Mouse (Mus musculus): ENCODE data around the gene Tssc4. TPM values are rescaled to one million over a fixed set of nuclear protein-coding genes. Genes with fewer than 3 reads are reported as not detected.

Tssc4 gene
- polyA plus RNA-seq, 1 experiment from 2014 or later: 59.8 TPM

- no peaks in the 10 kb centered on the region for H3K9me3 ChIP-seq (replicated peaks; ENCODE audit: control insufficient read depth, low read length)
- H3K36me3 ChIP-seq (replicated peaks; ENCODE audit: control insufficient read depth, insufficient read depth, low read depth, low read length): no peaks in the 10 kb centered on the region
- no peak overlapping the region for H3K27ac ChIP-seq (replicated peaks; ENCODE audit: low read depth, low read length)
- H3K27me3 ChIP-seq (ENCODE audit: control insufficient read depth, insufficient read depth, low read length): no peaks in the 10 kb centered on the region
- no peak for ATAC-seq (replicated peaks; ENCODE audit: insufficient number of reproducible peaks, low FRiP score, low TSS enrichment, low read depth)
- H3K4me3 ChIP-seq (ENCODE audit: low read depth, low read length): no peak overlapping the region
- no peak for DNase-seq (ENCODE audit: low spot score)
- H3K4me2 ChIP-seq (ENCODE audit: low read depth, low read length): no peak overlapping the region
- no peak overlapping the region for H3K9ac ChIP-seq (replicated peaks; ENCODE audit: low read length)
- 76% methylated on average over 2 of the region's 2 CpGs for WGBS
- no peaks in the 10 kb centered on the region for H3K4me1 ChIP-seq (ENCODE audit: control insufficient read depth, insufficient read depth, low read length)
Observed at GRCm38 (mm10) chr7:143077351-143077750, 8.3 kb downstream of the Tssc4 start.

- DNase-seq (ENCODE audit: low spot score) (no peak), ATAC-seq (replicated peaks; ENCODE audit: insufficient number of reproducible peaks, low FRiP score, low TSS enrichment, low read depth) (no peak)
- no peak overlapping the region for H3K9ac ChIP-seq (replicated peaks; ENCODE audit: low read length)
- no peaks in the 10 kb centered on the region; the same call in 1 of the 2 replicates for H3K4me1 ChIP-seq (ENCODE audit: control insufficient read depth, insufficient read depth, low read length)
- H3K27ac ChIP-seq (replicated peaks; ENCODE audit: low read depth, low read length): no peak overlapping the region
- 68% methylated on average over 6 of the region's 6 CpGs for WGBS
- H3K9me3 ChIP-seq (replicated peaks; ENCODE audit: control insufficient read depth, low read length): no peaks in the 10 kb centered on the region
- H3K27me3 ChIP-seq (ENCODE audit: control insufficient read depth, insufficient read depth, low read length): no peaks in the 10 kb centered on the region
- no peaks in the 10 kb centered on the region for H3K36me3 ChIP-seq (replicated peaks; ENCODE audit: control insufficient read depth, insufficient read depth, low read depth, low read length)
- H3K4me2 ChIP-seq (ENCODE audit: low read depth, low read length): no peak overlapping the region
- no peak overlapping the region for H3K4me3 ChIP-seq (ENCODE audit: low read depth, low read length)
Observed at GRCm38 (mm10) chr7:143082024-143082423, 13.0 kb downstream of the Tssc4 start.

- H3K4me3 ChIP-seq (ENCODE audit: low read depth, low read length): no peak overlapping the region
- ATAC-seq (replicated peaks; ENCODE audit: insufficient number of reproducible peaks, low FRiP score, low TSS enrichment, low read depth) (no peak), DNase-seq (ENCODE audit: low spot score) (no peak)
- no peaks in the 10 kb centered on the region; the same call in 1 of the 2 replicates for H3K4me1 ChIP-seq (ENCODE audit: control insufficient read depth, insufficient read depth, low read length)
- WGBS: 83% methylated on average over 2 of the region's 2 CpGs
- no peaks in the 10 kb centered on the region for H3K9me3 ChIP-seq (replicated peaks; ENCODE audit: control insufficient read depth, low read length)
- H3K36me3 ChIP-seq (replicated peaks; ENCODE audit: control insufficient read depth, insufficient read depth, low read depth, low read length): no peaks in the 10 kb centered on the region
- no peak overlapping the region for H3K27ac ChIP-seq (replicated peaks; ENCODE audit: low read depth, low read length)
- no peak overlapping the region for H3K9ac ChIP-seq (replicated peaks; ENCODE audit: low read length)
- no peaks in the 10 kb centered on the region for H3K27me3 ChIP-seq (ENCODE audit: control insufficient read depth, insufficient read depth, low read length)
- no peak overlapping the region for H3K4me2 ChIP-seq (ENCODE audit: low read depth, low read length)
Observed at GRCm38 (mm10) chr7:143083708-143084107, 14.7 kb downstream of the Tssc4 start.

- H3K4me1 ChIP-seq (ENCODE audit: control insufficient read depth, insufficient read depth, low read length): no peaks in the 10 kb centered on the region; the same call in 1 of the 2 replicates
- 57% methylated on average over 2 of the region's 2 CpGs for WGBS
- no peaks in the 10 kb centered on the region for H3K9me3 ChIP-seq (replicated peaks; ENCODE audit: control insufficient read depth, low read length)
- H3K27me3 ChIP-seq (ENCODE audit: control insufficient read depth, insufficient read depth, low read length): no peaks in the 10 kb centered on the region
- H3K27ac ChIP-seq (replicated peaks; ENCODE audit: low read depth, low read length): no peak overlapping the region
- H3K9ac ChIP-seq (replicated peaks; ENCODE audit: low read length): peak overlapping the region; percentile 18; the same call in 1 of the 2 replicates
- H3K4me3 ChIP-seq (ENCODE audit: low read depth, low read length): no peak overlapping the region
- DNase-seq (ENCODE audit: low spot score) (peak; percentile 64), ATAC-seq (replicated peaks; ENCODE audit: insufficient number of reproducible peaks, low FRiP score, low TSS enrichment, low read depth) (no peak)
- no peak overlapping the region for H3K4me2 ChIP-seq (ENCODE audit: low read depth, low read length)
- H3K36me3 ChIP-seq (replicated peaks; ENCODE audit: control insufficient read depth, insufficient read depth, low read depth, low read length): no peaks in the 10 kb centered on the region
Observed at GRCm38 (mm10) chr7:143086366-143086765, 17.3 kb downstream of the Tssc4 start.

- no peak overlapping the region for H3K4me2 ChIP-seq (ENCODE audit: low read depth, low read length)
- no peak overlapping the region for H3K27ac ChIP-seq (replicated peaks; ENCODE audit: low read depth, low read length)
- WGBS: 33% methylated on average over 4 of the region's 4 CpGs
Observed at GRCm38 (mm10) chr7:143087070-143087579, 18.1 kb downstream of the Tssc4 start.

GRCm38 (mm10) chr7:143093847-143094246 is 24.8 kb downstream of the Tssc4 start:
- Histone ChIP-seq H3K4me2 (ENCODE audit: low read depth, low read length) (no peak overlapping the region), H3K27me3 (ENCODE audit: control insufficient read depth, insufficient read depth, low read length) (no peaks in the 10 kb centered on the region), H3K4me1 (ENCODE audit: control insufficient read depth, insufficient read depth, low read length) (no peaks in the 10 kb centered on the region), H3K4me3 (ENCODE audit: low read depth, low read length) (no peak overlapping the region), H3K27ac (replicated peaks; ENCODE audit: low read depth, low read length) (no peak overlapping the region), H3K36me3 (replicated peaks; ENCODE audit: control insufficient read depth, insufficient read depth, low read depth, low read length) (no peaks in the 10 kb centered on the region), H3K9ac (replicated peaks; ENCODE audit: low read length) (no peak overlapping the region), H3K9me3 (replicated peaks; ENCODE audit: control insufficient read depth, low read length) (no peaks in the 10 kb centered on the region)
- DNase-seq (ENCODE audit: low spot score): no peak
- whole genome bisulfite sequencing: 80% methylated on average over 3 of the region's 3 CpGs
- no peak for ATAC-seq (replicated peaks; ENCODE audit: insufficient number of reproducible peaks, low FRiP score, low TSS enrichment, low read depth)

More at GRCm38 (mm10) chr7:143087070-143087579, 18.1 kb downstream of the Tssc4 start:
- H3K36me3 ChIP-seq (replicated peaks; ENCODE audit: control insufficient read depth, insufficient read depth, low read depth, low read length): no peaks in the 10 kb centered on the region
- no peak overlapping the region for H3K4me3 ChIP-seq (ENCODE audit: low read depth, low read length)
- H3K9ac ChIP-seq (replicated peaks; ENCODE audit: low read length): peak overlapping the region; percentile 18
- peak; percentile 64 for ATAC-seq (replicated peaks; ENCODE audit: insufficient number of reproducible peaks, low FRiP score, low TSS enrichment, low read depth)
- no peaks in the 10 kb centered on the region; the same call in 1 of the 2 replicates for H3K4me1 ChIP-seq (ENCODE audit: control insufficient read depth, insufficient read depth, low read length)
- no peaks in the 10 kb centered on the region for H3K9me3 ChIP-seq (replicated peaks; ENCODE audit: control insufficient read depth, low read length)
- H3K27me3 ChIP-seq (ENCODE audit: control insufficient read depth, insufficient read depth, low read length): no peaks in the 10 kb centered on the region
- peak; percentile 67 for DNase-seq (ENCODE audit: low spot score)

GRCm38 (mm10) chr7:143094592-143095553 is 25.8 kb downstream of the Tssc4 start, which contains the start of gene Trpm5:
Gene Trpm5, minus strand, starts transcription at chr7:143094642.
- ATAC-seq (replicated peaks; ENCODE audit: insufficient number of reproducible peaks, low FRiP score, low TSS enrichment, low read depth): no peak; the same call in 1 of the 2 replicates
- WGBS: 39% methylated on average over 10 of the region's 10 CpGs

GRCm38 (mm10) chr7:143095554-143095907 is 26.5 kb downstream of the Tssc4 start:
- 56% methylated on average over 1 of the region's 1 CpGs for WGBS
- Histone ChIP-seq H3K27ac (replicated peaks; ENCODE audit: low read depth, low read length) (no peak overlapping the region), H3K9me3 (replicated peaks; ENCODE audit: control insufficient read depth, low read length) (no peaks in the 10 kb centered on the region), H3K4me3 (ENCODE audit: low read depth, low read length) (no peak overlapping the region), H3K36me3 (replicated peaks; ENCODE audit: control insufficient read depth, insufficient read depth, low read depth, low read length) (no peaks in the 10 kb centered on the region), H3K4me2 (ENCODE audit: low read depth, low read length) (no peak overlapping the region), H3K4me1 (ENCODE audit: control insufficient read depth, insufficient read depth, low read length) (no peaks in the 10 kb centered on the region), H3K9ac (replicated peaks; ENCODE audit: low read length) (no peak overlapping the region), H3K27me3 (ENCODE audit: control insufficient read depth, insufficient read depth, low read length) (no peaks in the 10 kb centered on the region)
- ATAC-seq (replicated peaks; ENCODE audit: insufficient number of reproducible peaks, low FRiP score, low TSS enrichment, low read depth): no peak
- no peak for DNase-seq (ENCODE audit: low spot score)

More at GRCm38 (mm10) chr7:143094592-143095553, 25.8 kb downstream of the Tssc4 start, which contains the start of gene Trpm5:
- DNase-seq (ENCODE audit: low spot score): peak; percentile 75
- H3K9ac ChIP-seq (replicated peaks; ENCODE audit: low read length): no peak within 1 kb of the TSS
- H3K27me3 ChIP-seq (ENCODE audit: control insufficient read depth, insufficient read depth, low read length): no peaks in the 10 kb centered on the region
- no peak within 1 kb of the TSS for H3K4me2 ChIP-seq (ENCODE audit: low read depth, low read length)
- no peaks in the 10 kb centered on the region for H3K36me3 ChIP-seq (replicated peaks; ENCODE audit: control insufficient read depth, insufficient read depth, low read depth, low read length)
- no peaks in the 10 kb centered on the region for H3K9me3 ChIP-seq (replicated peaks; ENCODE audit: control insufficient read depth, low read length)
- no peaks in the 10 kb centered on the region for H3K4me1 ChIP-seq (ENCODE audit: control insufficient read depth, insufficient read depth, low read length)
- no peak within 1 kb of the TSS for H3K27ac ChIP-seq (replicated peaks; ENCODE audit: low read depth, low read length)
- H3K4me3 ChIP-seq (ENCODE audit: low read depth, low read length): no peak within 1 kb of the TSS

Data from embryonic facial prominence, embryonic 11.5 days (tissue).